Mouse (Mus musculus) brain, embryonic 18.5 days (tissue): ENCODE measurements around the gene Sh2b2.

Source experiments
- DNase-seq: peaks from one replicate; pipeline ENCODE4 v3.0.0-alpha.2; 2012; ENCODE audit warnings: low read depth, low spot score

Sh2b2 gene

DNA sequence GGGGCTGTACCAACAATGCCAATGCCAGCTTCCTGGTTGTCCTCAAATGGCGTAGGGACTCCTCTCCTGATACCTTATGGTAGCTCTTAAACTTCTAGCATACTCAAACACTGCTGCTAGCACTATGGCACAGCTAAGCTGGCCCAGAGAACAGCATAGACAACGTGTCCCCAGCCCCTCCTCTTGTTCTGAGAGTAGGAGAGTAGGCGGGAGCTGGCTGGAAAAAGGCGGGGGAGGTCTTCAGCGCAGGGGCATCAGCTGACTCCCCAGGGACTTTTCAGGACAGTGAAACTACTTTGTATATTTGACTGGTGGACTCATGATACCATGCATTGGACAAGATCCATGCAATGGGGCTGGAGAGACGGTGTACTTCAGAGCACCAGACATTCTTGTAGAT lies 64.3 kb downstream of the Sh2b2 start:
- DNase-seq, result no peak

DNA sequence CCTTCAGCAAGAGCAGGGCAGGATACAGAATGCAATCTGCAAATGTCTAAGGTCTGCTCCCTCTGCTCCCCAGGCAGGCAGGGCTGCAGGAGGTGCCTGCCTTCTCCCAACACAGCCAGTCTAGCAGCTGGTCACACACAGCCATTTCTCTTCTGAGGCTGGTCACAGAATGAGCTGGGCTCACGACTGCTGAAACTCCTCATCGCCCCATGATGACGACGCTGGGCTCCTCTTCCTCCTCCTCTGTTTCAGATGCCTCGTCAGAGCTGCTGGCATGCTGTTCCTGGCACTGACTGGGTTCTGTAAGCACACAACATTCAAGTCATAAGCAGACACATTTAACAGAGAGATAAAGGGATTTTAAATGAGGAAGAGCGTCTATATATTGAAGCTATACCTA lies 65.2 kb downstream of the Sh2b2 start:
- no peak for DNase-seq

DNA sequence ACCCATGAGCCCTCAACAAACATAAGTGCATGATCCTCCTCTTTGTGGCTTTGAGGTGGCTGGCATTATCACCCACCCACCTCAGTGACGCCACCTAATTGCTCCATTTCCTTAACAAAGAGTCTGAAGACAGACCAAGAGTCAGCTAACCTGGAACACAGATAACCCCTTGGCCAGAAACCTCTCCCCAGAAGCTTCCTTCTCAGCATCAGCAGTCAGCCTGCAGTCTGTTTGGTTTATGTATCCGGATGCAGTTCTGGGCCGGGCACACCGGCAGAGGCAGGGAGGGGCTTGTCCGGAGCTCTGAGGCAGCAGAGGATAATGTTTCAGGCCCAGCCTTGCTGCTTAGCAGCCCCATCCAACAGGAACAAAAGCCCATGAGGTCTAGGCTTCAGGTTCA lies 66.8 kb downstream of the Sh2b2 start:
- no peak for DNase-seq

DNA sequence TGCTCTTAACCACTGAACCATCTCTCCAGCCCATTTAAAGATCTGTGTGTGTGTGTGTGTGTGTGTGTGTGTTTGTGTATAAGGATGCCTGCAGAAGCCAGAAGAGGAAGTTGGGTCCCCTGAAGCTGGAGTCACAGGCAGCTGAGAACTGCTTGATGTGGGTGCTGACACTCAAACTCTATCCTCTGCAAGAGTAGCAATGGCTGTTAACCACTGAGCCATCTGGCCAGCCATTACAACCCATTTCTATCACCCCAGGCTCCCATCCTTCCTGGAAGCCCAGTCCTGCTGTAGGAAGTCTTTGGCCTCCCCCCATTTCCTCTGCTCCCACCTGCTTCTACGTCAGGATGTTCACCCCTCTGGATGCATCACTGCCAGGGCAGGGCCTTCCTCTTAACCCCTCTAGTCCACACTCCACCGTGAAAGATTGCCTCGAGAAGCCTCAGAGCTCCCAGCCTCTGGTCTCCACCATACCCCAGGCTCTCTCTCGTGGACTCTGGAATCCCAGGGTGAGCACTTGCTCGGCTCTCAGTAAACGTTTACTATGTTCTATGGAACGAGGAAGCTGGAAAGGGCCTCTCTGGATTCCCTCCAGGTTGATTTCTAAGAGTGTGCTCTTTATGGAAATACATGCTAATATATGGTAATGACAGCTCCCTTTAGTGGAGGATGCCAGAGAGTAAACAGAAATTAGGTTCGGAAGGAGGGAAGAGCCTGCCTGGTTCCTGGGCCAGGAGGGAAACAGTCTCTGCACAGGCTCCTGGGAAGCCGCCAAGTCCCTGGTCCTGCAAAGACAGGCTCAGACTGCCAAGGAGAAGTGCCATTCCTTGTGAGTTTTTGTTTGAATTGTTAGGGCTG lies 72.5 kb downstream of the Sh2b2 start:
- peak; percentile 68 for DNase-seq

DNA sequence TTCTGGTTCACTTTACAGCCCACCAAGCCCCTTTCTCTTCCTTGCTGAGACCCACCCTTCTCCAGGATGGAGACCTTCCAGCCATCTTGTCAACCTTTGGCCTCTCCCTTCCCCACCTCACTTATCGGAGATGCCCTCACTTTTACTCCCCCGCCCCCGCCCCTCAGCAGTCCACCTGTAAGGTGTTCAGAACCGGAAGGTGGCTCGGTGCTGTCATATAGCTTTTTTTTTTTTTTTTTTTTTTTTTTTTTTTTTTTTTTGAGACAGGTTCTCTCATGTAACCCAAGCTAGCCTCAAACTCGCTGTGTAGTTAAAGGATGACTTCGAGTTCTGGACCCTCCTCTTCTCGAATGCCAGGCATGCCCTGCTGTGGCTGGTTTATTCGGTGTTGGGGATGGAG lies 73.4 kb downstream of the Sh2b2 start:
- no peak for DNase-seq

DNA sequence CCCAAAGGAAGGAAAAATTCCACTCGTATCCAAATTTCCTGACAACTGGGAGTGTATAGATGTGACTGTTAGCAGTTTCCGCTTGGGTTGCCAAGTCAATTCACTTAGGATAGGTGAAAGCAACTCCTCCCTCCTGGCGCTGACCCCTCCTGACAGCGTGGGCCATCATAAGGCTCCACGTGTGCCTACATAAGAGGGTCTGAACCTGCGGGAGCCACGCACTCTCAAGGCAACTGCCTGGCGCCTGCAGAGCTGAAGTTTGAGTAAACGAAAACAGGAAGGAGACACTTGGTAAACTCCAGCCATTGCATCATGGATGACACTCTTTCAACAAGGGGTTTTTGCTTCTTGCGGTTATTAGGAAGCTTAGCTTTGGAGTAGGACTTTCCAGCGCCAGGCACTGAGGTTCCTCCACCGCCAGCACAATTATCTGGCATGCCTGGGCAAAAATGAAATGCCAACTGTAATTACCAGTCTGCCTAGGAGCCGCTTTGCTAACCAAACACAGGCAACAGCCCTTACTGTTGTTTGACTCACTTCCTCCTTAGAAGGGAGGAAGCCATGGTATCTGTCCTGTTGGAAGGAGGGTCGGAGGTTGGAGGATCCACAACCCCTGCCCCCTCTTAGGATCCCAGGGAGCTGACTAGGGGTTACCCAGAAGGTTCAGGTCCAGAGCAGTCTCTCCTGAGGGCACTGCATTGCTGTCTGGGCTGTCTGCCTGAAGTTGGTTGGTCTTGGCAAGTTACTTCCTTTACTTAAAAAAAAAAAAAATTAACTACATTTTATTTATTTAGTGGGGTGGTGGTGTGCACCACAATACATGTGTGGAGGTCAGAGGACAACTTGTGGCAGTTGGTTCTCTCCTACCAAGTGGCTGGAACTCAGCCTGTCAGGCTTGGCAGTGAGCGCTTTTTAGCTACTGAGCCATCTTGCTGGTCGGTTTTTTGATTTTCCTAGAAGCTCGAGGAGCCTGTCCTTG lies 74.7 kb downstream of the Sh2b2 start:
- DNase-seq, result no peak

DNA sequence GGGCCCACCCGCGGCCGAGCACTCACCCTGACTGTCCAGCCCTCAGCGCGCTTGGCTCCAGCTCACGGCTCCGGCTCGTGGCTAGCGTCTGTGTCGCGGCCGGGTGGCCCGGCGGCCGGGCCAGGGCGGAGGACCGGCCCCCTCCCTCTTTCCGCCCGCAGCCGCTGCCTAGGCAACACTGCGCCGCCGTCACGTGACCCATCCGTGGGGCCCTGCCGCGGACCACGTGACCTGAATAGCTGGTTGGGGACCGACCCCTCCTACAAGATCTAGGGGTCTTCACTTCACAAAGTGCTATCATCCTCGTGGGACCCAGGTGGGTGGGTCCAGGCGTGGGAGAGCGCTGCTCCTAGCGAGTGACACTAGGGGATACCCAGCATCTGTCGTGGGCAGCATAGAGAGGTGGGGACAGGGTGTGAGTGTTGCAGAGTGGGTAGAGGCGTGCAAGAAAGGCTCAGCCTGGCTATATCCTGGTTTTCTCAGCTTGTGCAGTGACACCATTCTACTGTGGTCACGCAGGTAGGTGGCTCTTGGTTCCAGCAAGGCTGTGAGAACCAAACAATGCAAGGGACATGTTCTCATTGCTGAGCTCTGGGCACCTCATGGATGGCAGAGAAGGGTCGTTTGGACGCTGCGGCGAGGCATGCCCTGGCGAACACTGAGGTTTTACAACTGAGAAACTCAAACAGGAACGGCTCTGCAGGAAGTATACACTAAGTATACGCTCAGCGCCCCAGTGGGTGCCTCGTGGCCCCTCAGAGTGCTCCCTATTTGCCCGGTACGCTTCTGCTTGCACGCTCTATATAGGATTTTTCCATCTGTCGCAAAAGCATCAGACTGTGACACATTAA lies 75.6 kb downstream of the Sh2b2 start, which contains the start of gene Orai2:
Gene Orai2, minus strand, starts transcription at position 202 of the 851 bp plus-strand sequence.
- peak; percentile 65 for DNase-seq

DNA sequence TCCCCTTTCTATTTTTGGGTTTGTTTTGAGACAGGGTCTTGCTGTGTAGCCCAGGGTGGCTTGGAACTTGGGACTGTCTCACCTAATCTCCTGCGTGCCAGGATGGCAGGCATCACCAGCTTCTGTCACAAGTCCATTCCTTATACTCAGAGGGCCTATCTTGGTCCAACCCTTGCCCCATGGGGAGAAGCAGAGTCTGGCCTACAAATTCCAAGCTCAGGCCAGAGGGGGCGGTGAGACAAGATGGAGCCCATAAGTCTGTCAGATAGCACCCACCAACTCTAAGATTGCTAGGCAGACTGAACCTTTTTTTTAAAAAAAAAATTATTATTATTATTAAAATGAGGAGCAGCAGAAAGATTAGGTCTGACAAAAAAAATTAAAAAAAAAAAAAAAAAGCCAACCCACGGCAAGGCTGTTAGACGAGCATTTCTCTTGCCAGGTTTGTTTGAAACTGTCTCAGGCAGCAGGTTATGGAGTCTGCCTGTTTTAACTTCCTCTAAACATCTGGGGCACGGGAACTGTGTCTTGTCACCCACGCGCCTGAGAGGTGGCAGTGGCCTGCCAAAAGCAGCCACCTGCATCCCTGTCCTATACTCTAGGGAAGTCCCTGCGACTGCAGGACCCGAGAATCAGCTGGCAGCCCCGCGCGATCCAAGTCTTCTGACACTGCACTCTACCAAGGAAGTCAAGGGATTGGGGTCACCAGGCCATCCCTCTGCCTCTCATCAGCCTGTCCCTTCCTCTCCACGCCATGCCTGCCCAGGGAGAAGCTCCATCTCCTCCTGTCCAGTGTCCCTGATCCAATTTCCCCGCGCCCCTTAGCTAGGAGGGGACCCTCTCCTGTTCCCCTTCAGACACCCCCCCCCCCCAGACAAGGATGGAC lies 76.5 kb downstream of the Sh2b2 start:
- DNase-seq, result no peak
